Mouse (Mus musculus) embryonic stem cell, embryonic (primary cell): Measurements from ENCODE around the gene Susd3.

Source experiments
- CTCF ChIA-PET, 4 experiments: fragments of 300-600 bp in 2 of 4; fragments of 350-600 bp in 2 of 4; sonication (Branson Sonifier 250); formaldehyde crosslinking; loops; one replicate each; lab custom pipeline; 2022; ENCODE audit warnings: inconsistent platforms in 2 of 4; lab: Charles Lee
- POLR2A ChIA-PET, 4 experiments: fragments of 300-600 bp in 2 of 4; fragments of 350-600 bp in 2 of 4; sonication (Branson Sonifier 250); formaldehyde crosslinking; loops; one replicate each; lab custom pipeline; 2022; ENCODE audit warnings: antibody characterized with exemption in 4 of 4, inconsistent platforms in 1 of 4; lab: Charles Lee

Gene Susd3

DNA sequence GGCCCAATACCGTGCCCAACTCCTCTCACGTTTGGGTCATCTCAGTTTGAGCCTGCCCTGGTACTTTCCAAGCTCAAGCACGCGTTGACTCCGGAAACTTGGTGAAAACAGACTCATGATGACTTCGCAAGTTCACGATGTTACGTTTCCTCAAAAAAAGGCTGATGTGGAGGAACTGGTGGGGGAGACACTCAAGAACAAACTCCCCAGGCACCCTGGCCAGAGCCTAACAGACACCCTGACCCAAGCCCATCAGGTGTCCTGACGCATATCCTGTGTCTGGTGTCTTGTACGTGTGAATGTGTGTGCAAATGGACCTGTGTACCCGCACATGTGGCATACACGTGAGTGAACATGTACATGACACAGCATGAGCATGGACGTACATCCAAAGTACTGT lies 47.8 kb downstream of the Susd3 start:
- CTCF ChIA-PET, result no interaction called here

GRCm38 (mm10) chr13:49199891-49200290 lies 48.6 kb downstream of the Susd3 start:
- POLR2A ChIA-PET, result interaction anchor here in 3 of 4 experiments (0.5 to 21.1 kb wide), 5 partner anchors 11 to 21 kb away, joined by 3 to 244 read pairs (median 3); partner anchors contain the start of gene Ninj1 (in 1 of the 3)
- CTCF ChIA-PET, result no interaction called here

More for the DNA sequence above, 47.8 kb downstream of the Susd3 start:
- POLR2A ChIA-PET, result interaction anchor here in 3 of 4 experiments (0.5 to 21.1 kb wide), 7 partner anchors 9 to 20 kb away, joined by 3 to 244 read pairs (median 3); partner anchors contain the start of gene Ninj1 (in 2 of the 3)

GRCm38 (mm10) chr13:49198734-49199133 lies 49.8 kb downstream of the Susd3 start:
- ChIA-PET POLR2A (interaction anchor here in 1 of 4 experiments (21.1 kb wide), 1 partner anchor 14 kb away, joined by 244 read pairs; the partner anchor contains the start of gene Ninj1), CTCF (no interaction called here)

DNA sequence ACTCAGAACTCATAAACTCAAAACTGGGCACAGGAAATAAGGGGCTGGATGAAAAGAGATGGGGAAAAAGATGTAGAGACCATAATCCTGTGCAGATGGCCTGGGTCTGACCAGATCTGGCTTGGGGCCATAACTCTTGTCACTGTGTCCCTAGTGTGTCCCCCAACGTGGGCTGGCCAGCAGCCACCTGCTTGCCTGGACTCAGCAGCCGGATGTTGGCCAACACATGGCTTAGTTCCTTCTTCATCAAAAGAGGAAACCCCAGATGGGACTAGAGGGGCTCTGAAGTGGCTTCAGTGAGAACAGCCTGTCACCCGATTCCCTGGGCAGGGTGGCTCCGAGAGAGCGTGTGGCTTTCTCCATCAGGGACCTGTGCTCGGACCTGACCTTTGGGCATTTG lies 51.7 kb downstream of the Susd3 start:
- CTCF ChIA-PET, result no interaction called here
- POLR2A ChIA-PET, result interaction anchor here in 2 of 4 experiments (1.0 to 21.1 kb wide), 2 partner anchors 9 to 13 kb away, joined by 5 to 244 read pairs; partner anchors contain the start of gene Ninj1 (in 2 of the 2)

DNA sequence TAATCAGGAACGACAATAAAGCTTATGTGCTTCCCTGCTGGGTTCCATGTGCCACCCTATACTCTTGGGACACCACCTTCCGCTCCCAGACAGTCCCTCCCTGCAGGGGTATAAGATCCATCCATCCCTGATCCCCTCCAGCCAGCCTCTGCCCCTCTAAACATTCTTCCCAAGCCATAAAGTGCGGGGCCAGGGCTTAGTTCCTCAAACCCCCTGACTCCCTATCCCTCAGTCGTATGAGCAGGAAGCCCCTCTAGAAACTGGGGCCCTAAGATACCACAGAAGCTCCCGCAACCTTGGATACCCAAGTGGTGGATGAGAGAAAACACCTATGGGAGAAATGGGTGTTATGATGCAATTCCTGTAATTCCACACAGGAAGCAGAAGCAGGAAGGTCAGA lies 52.3 kb downstream of the Susd3 start:
- POLR2A ChIA-PET, result interaction anchor here in 1 of 4 experiments (21.1 kb wide), 1 partner anchor 12 kb away, joined by 244 read pairs; the partner anchor contains the start of gene Ninj1
- CTCF ChIA-PET, result no interaction called here

DNA sequence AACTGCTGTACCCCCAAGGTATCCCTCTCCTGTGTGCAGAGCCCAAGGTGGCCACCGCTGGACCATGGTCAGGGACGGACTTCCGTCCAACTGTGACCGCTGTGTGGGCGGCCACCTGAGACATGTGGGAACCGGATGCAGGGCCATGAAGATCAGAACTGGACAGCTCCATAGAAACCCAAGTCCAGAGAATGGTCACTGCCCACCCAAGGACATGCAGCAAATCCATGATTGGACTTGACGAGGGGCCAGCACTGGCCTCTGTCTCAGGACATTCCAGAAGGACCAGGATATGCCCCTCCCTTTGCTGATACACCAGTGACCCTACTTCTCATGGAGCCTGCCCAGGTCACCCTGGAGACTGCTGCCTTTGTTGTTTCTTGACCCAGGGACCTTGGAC lies 52.9 kb downstream of the Susd3 start:
- POLR2A ChIA-PET, result interaction anchor here in 2 of 4 experiments (1.7 to 21.1 kb wide), 2 partner anchors 11 to 12 kb away, joined by 8 to 244 read pairs; partner anchors contain the start of gene Ninj1 (in 1 of the 2)
- CTCF ChIA-PET, result no interaction called here

DNA sequence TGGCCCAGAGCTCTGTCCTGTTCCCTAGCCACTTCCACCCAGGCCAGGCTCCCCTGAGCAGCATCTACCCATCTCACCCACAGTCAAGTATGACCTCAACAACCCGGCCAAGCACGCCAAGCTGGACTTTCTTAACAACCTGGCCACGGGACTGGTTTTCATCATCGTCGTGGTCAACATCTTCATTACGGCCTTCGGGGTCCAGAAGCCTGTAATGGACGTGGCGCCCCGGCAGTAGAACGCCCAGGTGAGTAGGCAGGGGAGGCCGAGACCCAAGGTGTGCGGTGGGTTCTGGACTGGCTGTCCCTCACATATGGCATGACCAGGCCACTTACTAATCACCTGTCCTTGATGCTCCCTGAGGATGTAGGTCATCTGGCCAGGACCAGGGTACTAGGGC lies 53.7 kb downstream of the Susd3 start:
- CTCF ChIA-PET, result no interaction called here
- POLR2A ChIA-PET, result interaction anchor here in 3 of 4 experiments (0.6 to 21.1 kb wide), 3 partner anchors 11 to 927 kb away, joined by 5 to 244 read pairs (median 8); partner anchors contain the start of gene Ninj1 (in 1 of the 3)

DNA sequence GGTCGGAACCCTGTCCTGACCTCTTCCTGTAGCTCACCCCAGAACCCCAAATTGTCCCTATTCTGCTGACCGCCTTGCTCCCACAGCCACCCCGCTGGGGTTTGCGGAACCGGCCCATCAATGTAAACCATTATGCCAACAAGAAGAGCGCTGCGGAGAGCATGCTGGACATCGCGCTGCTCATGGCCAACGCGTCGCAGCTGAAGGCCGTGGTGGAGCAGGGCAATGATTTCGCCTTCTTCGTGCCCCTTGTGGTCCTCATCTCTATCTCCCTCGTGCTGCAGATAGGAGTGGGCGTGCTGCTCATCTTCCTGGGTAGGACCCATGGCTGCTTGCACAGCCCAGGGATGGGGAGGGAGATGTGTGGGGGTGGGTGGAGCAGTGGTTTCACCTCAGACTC lies 54.9 kb downstream of the Susd3 start:
- CTCF ChIA-PET, result no interaction called here
- POLR2A ChIA-PET, result interaction anchor here in 1 of 4 experiments (1.2 to 21.1 kb wide), 4 partner anchors 9 to 21 kb away, joined by 3 to 244 read pairs (median 4); partner anchors contain the start of gene Ninj1

DNA sequence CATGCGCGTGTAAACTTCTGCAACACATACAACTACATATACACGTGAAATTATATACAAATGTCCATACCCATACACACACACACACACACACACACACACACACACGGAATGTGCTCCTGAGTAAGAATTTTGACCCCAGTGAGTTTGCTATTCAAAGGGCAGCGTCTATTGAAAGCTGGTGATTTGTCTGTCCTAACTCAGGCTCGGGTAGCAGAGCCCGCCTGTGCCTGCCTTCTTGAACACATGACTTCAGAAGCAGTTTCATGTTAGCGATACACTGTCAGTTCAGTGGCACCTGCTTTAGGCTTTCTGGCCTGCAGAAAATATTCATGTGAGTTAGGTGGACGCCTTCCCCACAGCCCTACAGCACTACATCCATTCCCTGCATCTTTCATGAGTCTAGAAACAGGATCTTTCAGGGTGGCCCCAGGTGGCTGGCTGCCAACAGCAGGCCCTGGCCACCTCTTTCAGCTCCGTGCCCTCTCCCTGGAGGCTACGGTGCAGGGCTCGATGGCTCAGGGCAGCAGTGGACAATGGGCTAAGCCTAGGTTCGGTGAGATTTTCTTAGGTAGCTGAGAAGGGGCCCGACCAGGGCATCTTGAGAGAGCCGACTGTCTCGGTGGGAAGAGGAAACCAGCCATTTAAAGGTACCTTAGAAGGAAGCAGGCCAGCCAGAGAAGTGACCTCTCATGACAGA lies 56.2 kb downstream of the Susd3 start:
- ChIA-PET POLR2A (interaction anchor here (0.5 to 21.1 kb wide), 9 partner anchors 8 to 660 kb away, joined by 3 to 244 read pairs (median 4); partner anchors contain the start of genes Card19 (in 1 of the 4) and Ninj1 (in 1 of the 4)), CTCF (interaction anchor here in 1 of 4 experiments (0.8 kb wide), 1 partner anchor 36 kb away, joined by 3 read pairs; no protein-coding TSS in a partner anchor)

DNA sequence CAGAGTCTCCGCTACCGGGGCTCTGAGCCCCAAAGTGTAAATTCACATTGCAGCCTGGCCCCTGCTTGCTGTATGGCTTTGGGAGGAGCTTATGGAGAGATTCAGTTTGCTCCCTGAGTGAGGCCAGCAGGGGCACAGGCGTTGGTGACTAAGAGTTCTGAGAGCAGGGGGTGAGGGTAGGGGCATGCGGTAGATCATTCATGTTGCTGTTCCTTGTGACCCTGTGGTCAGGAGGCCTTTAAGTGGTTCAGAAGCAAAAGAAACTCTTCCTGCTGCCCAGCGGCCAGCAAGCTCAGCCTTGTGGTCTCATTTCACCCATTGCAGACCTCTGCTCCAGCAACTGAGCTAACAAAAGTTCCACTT lies 56.9 kb downstream of the Susd3 start:
- POLR2A ChIA-PET, result interaction anchor here in 3 of 4 experiments (1.0 to 21.1 kb wide), 6 partner anchors 7 to 23 kb away, joined by 3 to 244 read pairs (median 8); partner anchors contain the start of genes Card19 (in 1 of the 3) and Ninj1 (in 1 of the 3)
- CTCF ChIA-PET, result no interaction called here

DNA sequence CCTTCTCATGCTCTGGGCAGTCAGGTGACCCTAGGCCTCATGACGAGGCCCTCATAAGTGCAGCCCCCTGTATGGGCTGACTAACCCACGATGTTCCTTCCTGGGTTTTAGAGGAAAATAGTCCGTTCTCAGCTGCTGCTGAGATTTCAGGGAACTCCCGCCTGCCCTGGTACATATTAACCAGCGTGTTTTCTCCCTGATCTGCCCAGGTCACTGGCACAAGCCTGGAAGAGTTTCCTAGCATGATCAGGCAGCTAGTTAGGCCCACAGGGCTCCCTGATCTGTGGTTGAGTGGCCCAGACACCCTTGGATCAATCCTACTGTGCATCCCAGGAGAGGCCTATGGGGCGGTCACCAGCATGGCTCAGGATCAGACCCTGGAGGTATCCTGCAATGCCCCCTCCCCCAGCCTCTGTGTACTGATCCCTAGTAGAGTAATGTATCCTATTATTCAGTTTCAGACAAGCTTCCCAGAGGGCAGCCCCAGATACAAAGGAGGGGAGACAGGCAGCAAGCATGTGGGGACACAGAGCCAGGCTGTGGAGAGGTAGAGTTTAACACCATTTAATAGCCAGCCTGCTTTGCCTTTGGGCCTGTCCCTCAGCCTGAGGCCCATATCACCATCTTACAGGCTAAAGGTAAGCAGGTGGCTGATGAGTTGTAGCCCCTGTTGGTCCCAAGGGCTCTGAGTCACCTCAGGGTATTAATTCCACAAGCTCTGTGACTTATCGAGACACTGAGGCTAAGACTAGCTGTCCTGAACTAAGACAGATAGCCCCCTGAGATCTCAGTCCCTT lies 57.4 kb downstream of the Susd3 start:
- CTCF ChIA-PET, result interaction anchor here in 1 of 4 experiments (0.6 kb wide), 1 partner anchor 30 kb away, joined by 4 read pairs; no protein-coding TSS in a partner anchor
- POLR2A ChIA-PET, result interaction anchor here in 3 of 4 experiments (0.6 to 21.1 kb wide), 10 partner anchors 7 to 175 kb away, joined by 3 to 244 read pairs (median 5); partner anchors contain the start of genes Card19 (in 1 of the 3) and Ninj1 (in 1 of the 3)

DNA sequence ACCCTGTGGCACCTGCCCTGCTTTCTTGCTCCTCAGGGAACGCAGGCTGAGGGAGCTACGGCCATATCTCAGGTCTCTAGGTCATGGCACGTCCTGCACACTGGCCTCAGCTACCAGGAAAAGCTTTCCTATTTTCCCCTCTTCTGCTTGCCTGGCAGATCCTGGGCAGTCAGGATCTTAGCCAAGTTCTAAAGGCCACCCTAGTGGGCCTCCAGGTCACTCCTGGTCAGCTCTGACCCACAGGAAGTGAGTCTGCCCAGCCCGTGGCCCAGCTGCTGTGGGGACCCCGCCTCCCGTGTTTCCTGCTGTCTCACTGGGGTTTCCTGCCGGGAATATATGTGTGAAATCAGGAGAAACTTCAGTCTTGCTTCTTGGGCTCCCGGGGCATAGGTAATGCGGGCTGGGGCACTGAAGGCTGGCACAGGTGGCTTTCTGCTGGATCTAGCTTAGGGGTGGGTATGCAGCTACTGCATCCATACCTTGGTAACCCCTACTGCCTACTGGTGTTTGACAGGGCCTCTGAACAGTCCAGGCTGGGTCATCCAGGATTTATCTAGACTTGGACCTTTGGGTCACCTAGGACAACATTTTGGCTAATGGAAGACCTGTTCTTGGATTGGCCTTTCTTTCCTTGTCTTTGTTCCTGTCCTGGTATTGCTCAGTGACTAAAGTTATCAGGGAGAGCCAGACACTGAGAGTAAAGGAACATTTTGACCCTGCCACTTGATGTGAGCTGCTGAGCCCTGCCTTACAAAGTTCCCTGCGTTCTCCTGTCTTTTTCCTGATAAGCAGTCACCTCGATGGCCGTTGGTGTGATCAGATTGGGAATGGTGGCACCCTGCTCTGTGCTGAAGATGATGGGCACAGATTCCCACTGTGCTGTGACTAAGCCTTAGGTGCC lies 58.3 kb downstream of the Susd3 start:
- CTCF ChIA-PET, result interaction anchor here in 3 of 4 experiments (0.6 to 1.6 kb wide), 3 partner anchors 31 to 536 kb away, joined by 3 to 4 read pairs (median 3); no protein-coding TSS in a partner anchor
- POLR2A ChIA-PET, result interaction anchor here in 3 of 4 experiments (0.8 to 21.1 kb wide), 13 partner anchors 6 to 219 kb away, joined by 3 to 244 read pairs (median 9); partner anchors contain the start of genes Card19 (in 1 of the 3) and Ninj1 (in 1 of the 3)

DNA sequence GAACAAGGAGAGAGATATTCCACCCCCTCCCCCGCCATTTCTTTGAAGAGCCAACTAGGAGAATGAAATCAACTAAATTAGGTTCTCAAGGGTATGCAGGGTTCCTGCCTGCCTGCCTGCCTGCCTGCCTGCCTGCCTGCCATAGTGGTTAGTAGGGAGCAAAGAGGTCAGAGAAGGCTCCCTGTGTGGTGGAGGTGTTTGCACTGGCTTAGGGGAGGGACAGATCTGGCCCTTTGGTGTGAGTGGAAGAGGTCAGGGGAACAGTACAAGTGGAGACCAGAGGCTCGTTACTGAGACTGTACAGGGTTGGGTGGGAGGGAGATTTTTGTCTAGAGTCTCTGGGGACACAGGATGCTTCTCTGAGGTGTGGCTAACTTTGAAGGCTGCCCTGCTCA lies 59.5 kb downstream of the Susd3 start:
- ChIA-PET CTCF (interaction anchor here in 2 of 4 experiments (1.3 to 1.6 kb wide), 2 partner anchors 31 to 535 kb away, joined by 3 read pairs; no protein-coding TSS in a partner anchor), POLR2A (interaction anchor here (0.5 to 12.2 kb wide), 18 partner anchors 9 to 521 kb away, joined by 3 to 244 read pairs (median 5); partner anchors contain the start of gene Card19 (in 1 of the 4))

GRCm38 (mm10) chr13:49188219-49188965 lies 60.1 kb downstream of the Susd3 start:
- ChIA-PET CTCF (interaction anchor here in 2 of 4 experiments (0.6 to 1.6 kb wide), 4 partner anchors 10 to 141 kb away, joined by 3 read pairs; no protein-coding TSS in a partner anchor), POLR2A (interaction anchor here (0.5 to 12.2 kb wide), 50 partner anchors 8 to 642 kb away, joined by 3 to 244 read pairs (median 5); partner anchors contain the start of genes Bicd2 (in 2 of the 4), Card19 (in 2 of the 4) and Susd3 (in 1 of the 4))

DNA sequence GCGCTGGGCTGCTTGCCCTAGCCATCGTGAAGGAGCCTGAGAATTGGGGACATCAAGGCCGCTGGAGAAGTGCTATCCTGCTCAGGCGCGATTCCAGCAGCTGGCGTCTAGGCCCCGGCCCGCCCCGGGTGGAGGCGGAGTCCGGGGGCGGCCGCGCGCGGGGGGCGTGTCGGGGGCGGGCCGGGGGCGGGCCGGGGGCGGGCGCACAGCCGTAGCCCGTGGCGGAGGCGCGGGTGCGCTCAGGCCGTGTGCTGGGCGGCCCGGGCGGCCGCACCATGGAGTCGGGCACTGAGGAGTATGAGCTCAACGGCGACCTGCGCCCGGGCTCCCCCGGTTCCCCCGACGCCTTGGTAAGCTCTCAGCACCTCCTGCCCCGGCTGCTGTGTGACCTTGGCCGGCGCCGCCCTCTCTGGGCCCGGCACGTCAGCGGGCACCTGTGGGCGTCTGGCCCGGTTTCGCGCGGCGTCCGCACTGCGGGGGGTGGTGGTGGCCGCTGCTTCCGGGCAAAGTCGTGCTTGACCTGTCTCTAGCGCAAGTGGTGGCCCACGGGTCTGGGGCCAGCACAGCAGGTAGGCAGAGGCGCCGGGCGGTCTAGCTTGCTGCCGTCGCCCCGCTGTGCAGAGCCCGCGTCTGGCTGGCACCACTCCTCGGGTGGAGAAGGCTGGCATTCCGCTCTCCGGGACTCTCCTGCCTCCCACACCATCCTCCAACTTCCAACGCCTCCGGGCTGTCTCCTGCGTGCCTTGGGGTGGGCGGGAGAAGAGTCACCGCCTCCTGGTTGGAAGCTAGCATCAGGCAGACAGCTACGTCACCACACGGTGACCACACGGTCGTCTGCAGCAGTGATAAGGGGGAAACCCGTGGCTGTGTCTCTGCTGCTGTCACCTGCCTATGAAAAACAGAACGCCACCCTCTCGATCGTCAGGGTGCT lies 61.0 kb downstream of the Susd3 start, which contains the start of gene Ninj1:
Gene Ninj1 (plus strand): TSS at position 198 of the 931 bp plus-strand sequence.
- ChIA-PET CTCF (interaction anchor here in 3 of 4 experiments (0.6 to 1.6 kb wide), 4 partner anchors 18 to 549 kb away, joined by 3 to 7 read pairs (median 3); no protein-coding TSS in a partner anchor), POLR2A (interaction anchor here in 3 of 4 experiments (0.5 to 12.2 kb wide), 61 partner anchors 8 to 642 kb away, joined by 3 to 244 read pairs (median 5); partner anchors contain the start of genes Card19 (in 3 of the 3), Bicd2 (in 2 of the 3), Susd3 (in 1 of the 3) and Wnk2 (in 1 of the 3))
